Mouse (Mus musculus): ENCODE measurements at regions not wholly inside any gene's neighbourhood (a gene's known extent, or its start where the extent isn't known, plus 50 kb on each side); places are given as distances from the start of the nearest gene placed in this dataset.

GRCm38 (mm10) chr5:112179213-112180057 lies 72.9 kb downstream of the Cryba4 start:
- peak; percentile 83 for DNase-seq (ENCODE audit: low spot score)

GRCm38 (mm10) chr5:112182775-112183174 lies 69.5 kb downstream of the Cryba4 start:
- DNase-seq (ENCODE audit: low spot score) = peak; percentile 68

GRCm38 (mm10) chr5:112195667-112196066 lies 56.7 kb downstream of the Cryba4 start:
- DNase-seq (ENCODE audit: low spot score) = no peak
